Mouse (Mus musculus) sigmoid colon, adult 10 weeks (tissue): ENCODE measurements around the gene Gkn3. TPM values are rescaled to one million over a fixed set of nuclear protein-coding genes. Genes with fewer than 3 reads are reported as not detected.

Source experiments
- polyA plus RNA-seq: library from polyadenylated mRNA; stranded (reverse); fragments of 350-450 nt; fragmentation: Illumina TruSeq; extraction: RNeasy Lipid Tissue Mini Kit (QIAGEN cat#74804); gene quantifications from one replicate; pipeline ENCODE4 v1.2.3, GENCODE M21; 2014; ENCODE audit warnings: low read depth, low replicate concordance

Gkn3 gene
- not detected for polyA plus RNA-seq

DNA sequence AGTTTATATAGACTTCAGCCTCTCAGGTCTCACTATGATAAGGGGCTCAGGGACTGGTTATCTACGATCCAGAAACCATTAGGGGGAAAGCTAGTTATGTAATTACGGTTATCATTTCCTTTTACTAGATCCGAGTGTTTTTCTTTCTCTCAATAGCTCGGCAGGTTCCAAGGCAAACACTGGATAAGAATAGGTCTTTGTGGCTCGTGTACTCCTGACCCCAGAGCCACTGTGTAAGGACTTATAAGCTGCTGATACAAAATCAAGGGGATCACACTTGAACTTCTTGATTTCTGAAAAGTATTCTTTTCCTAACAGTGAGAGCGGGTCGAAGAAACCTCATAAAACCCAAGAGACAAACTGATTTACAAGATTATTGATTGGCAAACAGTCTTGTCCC, at the start of gene Gkn3:
TSS of gene Gkn3 (minus strand) at position 59 of the 400 bp plus-strand sequence.

DNA sequence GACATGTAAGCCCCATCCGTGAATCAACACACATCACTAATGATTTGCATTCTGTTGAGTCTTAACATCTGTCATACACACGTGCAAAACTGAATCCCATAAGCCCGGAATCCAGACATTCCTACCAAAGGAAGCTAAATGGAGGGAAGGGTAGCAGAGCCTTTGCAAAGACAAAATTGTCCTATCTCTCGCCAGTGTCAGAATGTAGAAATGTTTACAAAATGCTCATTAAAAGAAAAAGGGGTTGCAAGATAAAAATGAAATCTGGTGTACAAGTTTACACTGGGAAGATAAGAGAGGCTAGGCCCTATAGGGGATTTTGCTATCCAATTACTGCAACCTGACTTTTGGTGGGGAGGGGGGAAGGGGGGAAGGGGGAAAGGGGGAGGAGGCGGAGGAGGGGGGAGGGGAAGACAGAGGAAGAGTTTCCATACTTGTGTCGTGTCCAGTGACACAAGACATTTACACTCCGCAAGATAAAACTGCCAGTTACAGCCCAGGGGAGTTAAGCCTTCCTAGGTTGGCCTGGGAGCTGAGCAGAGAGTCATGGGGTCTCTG, 39.8 kb upstream of the Gkn3 start, which contains the start of gene Bmp10:
TSS of gene Bmp10 (plus strand) at position 508 of the 558 bp plus-strand sequence.

DNA sequence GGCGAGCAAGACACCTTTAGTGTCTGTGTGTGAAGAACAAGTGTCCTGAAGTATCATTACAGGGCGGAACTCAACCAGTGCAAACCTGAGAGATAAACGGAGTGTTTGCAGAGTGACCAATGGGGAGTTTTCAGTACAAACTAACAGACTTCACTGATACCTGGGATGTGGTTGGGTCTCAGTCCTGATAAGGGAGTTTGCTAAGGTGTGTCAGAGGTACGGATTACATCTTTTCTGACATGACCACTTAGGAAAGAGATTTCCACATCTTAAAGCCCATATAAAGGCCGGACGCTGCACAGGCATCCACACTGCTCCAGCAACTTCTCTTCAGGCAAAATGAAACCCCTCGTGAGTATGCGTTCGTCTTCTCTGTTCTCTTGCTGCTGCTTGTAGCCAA, 15.7 kb downstream of the Gkn3 start, which contains the start of gene Gkn2:
TSS of gene Gkn2 (plus strand) at position 301 of the 400 bp plus-strand sequence.

DNA sequence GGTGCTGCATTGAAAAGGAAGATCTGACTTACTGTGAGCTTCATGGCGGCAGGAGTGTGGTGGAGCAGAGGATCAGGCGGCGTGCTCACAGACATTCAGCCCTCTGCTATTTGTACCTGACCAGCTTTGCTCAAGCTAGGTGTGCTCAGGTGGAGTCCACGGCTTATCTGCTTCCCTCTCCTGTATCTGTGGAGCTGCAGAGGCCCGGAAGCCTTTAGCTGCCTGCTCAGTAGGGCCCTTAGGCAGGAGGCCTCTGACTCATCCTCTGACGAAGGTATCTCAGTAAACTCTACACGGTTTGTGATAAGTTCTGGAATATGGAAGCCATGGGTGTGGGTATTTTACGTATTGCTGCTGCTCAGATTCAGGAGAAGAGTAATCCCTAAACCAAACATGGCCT, 37.9 kb downstream of the Gkn3 start, which contains the start of gene Gkn1:
TSS of gene Gkn1 (minus strand) at position 114 of the 400 bp plus-strand sequence.

DNA sequence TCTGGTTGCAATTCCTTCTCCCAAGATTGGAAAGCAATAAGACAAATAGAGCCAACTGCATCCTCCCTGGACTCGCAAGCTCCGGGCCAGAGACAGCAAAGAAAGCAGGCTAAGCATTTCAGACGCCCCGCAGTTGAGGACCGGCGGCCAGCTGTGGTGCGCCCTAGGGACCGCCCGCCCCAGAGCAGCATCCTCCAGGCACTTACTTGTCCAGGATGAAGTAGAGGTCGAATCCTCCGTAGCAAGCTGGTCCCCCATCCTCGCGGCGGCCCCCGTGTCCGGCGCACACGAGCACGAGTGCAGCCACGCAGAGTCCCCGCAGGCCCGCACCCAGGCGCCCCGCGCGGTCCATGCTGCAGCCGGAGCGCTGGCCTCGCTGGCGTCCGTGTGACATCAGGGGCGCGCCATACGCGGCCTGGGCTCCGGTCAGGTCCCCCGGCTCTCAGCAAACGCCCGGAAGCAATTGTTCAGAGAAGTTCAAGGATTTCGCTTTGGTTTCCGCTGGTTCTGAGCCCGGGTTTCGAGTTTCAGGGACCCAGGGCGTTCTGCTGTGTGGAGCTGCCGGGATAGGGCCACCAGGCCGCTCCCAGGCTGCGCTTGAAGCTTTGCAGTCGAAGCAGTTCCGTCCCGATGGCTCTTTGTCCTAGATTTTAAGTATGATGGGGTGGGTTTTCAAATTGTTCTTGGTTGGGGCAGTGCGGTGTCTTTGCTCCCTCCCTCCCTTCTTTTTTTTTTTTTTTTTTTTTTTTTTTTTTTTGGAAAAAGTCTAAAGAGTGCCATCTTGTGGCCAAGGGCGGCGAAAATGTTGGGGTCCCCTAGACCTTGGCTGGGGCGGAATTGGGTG, 53.4 kb downstream of the Gkn3 start, which contains the start of gene Antxr1:
TSS of gene Antxr1 (minus strand) at position 731 of the 844 bp plus-strand sequence.

Other genes starting within 250 kb of the Gkn3 start
- gene Antxr1, start 53.1 kb downstream of the Gkn3 start, polyA plus RNA-seq = 37.9 TPM
- not detected for gene Gkn1, start 38.0 kb downstream of the Gkn3 start, polyA plus RNA-seq
- gene Gkn2, start 15.6 kb downstream of the Gkn3 start, polyA plus RNA-seq = not detected
- not detected for gene Bmp10, start 40.1 kb upstream of the Gkn3 start, polyA plus RNA-seq
- 0.66 TPM for gene Arhgap25, start 144.3 kb upstream of the Gkn3 start, polyA plus RNA-seq
- gene Prokr1, start 201.8 kb upstream of the Gkn3 start, polyA plus RNA-seq = 0.85 TPM